Mouse (Mus musculus): ENCODE measurements at regions not wholly inside any gene's neighbourhood (a gene's known extent, or its start where the extent isn't known, plus 50 kb on each side); places are given as distances from the start of the nearest gene placed in this dataset.

- ATAC-seq (replicated peaks in 1 of 2; ENCODE audit: insufficient read depth in 1 of 2, low FRiP score in 2 of 2, low TSS enrichment in 1 of 2, low read depth in 1 of 2, poor library complexity in 2 of 2, severe bottlenecking in 2 of 2), result no peak
These were observed 448.5 kb downstream of the Tmtc2 start for GRCm38 (mm10) chr10:105125736-105126135.

- no peak for ATAC-seq (replicated peaks in 1 of 2; ENCODE audit: insufficient read depth in 1 of 2, low FRiP score in 2 of 2, low TSS enrichment in 1 of 2, low read depth in 1 of 2, poor library complexity in 2 of 2, severe bottlenecking in 2 of 2)
These were observed 454.0 kb downstream of the Tmtc2 start for GRCm38 (mm10) chr10:105120229-105120628.

- ATAC-seq (replicated peaks in 1 of 2; ENCODE audit: insufficient read depth in 1 of 2, low FRiP score in 2 of 2, low TSS enrichment in 1 of 2, low read depth in 1 of 2, poor library complexity in 2 of 2, severe bottlenecking in 2 of 2), result no peak
These were observed 458.1 kb downstream of the Tmtc2 start for GRCm38 (mm10) chr10:105116138-105116537.

GRCm38 (mm10) chr10:105114927-105115326, 459.3 kb downstream of the Tmtc2 start:
- ATAC-seq (replicated peaks in 1 of 2; ENCODE audit: insufficient read depth in 1 of 2, low FRiP score in 2 of 2, low TSS enrichment in 1 of 2, low read depth in 1 of 2, poor library complexity in 2 of 2, severe bottlenecking in 2 of 2), result peak; percentile 71 to 84

- no peak for ATAC-seq (replicated peaks in 1 of 2; ENCODE audit: insufficient read depth in 1 of 2, low FRiP score in 2 of 2, low TSS enrichment in 1 of 2, low read depth in 1 of 2, poor library complexity in 2 of 2, severe bottlenecking in 2 of 2)
These were observed 464.0 kb downstream of the Tmtc2 start for GRCm38 (mm10) chr10:105110247-105110646.

- ATAC-seq (replicated peaks in 1 of 2; ENCODE audit: insufficient read depth in 1 of 2, low FRiP score in 2 of 2, low TSS enrichment in 1 of 2, low read depth in 1 of 2, poor library complexity in 2 of 2, severe bottlenecking in 2 of 2), result no peak
These were observed 477.3 kb downstream of the Tmtc2 start for GRCm38 (mm10) chr10:105097045-105097331.

GRCm38 (mm10) chr10:105096323-105097044, 477.8 kb downstream of the Tmtc2 start:
- no peak for ATAC-seq (replicated peaks in 1 of 2; ENCODE audit: insufficient read depth in 1 of 2, low FRiP score in 2 of 2, low TSS enrichment in 1 of 2, low read depth in 1 of 2, poor library complexity in 2 of 2, severe bottlenecking in 2 of 2)

- ATAC-seq (replicated peaks in 1 of 2; ENCODE audit: insufficient read depth in 1 of 2, low FRiP score in 2 of 2, low TSS enrichment in 1 of 2, low read depth in 1 of 2, poor library complexity in 2 of 2, severe bottlenecking in 2 of 2), result no peak
These were observed 478.5 kb downstream of the Tmtc2 start for GRCm38 (mm10) chr10:105095800-105096199.

GRCm38 (mm10) chr10:105076892-105077291, 497.4 kb downstream of the Tmtc2 start:
- no peak for ATAC-seq (replicated peaks in 1 of 2; ENCODE audit: insufficient read depth in 1 of 2, low FRiP score in 2 of 2, low TSS enrichment in 1 of 2, low read depth in 1 of 2, poor library complexity in 2 of 2, severe bottlenecking in 2 of 2)

GRCm38 (mm10) chr10:105034711-105035386, 539.4 kb downstream of the Tmtc2 start:
- no peak for ATAC-seq (replicated peaks in 1 of 2; ENCODE audit: insufficient read depth in 1 of 2, low FRiP score in 2 of 2, low TSS enrichment in 1 of 2, low read depth in 1 of 2, poor library complexity in 2 of 2, severe bottlenecking in 2 of 2)

- no peak for ATAC-seq (replicated peaks in 1 of 2; ENCODE audit: insufficient read depth in 1 of 2, low FRiP score in 2 of 2, low TSS enrichment in 1 of 2, low read depth in 1 of 2, poor library complexity in 2 of 2, severe bottlenecking in 2 of 2)
These were observed 553.7 kb downstream of the Tmtc2 start for GRCm38 (mm10) chr10:105020471-105021120.

- ATAC-seq (replicated peaks in 1 of 2; ENCODE audit: insufficient read depth in 1 of 2, low FRiP score in 2 of 2, low TSS enrichment in 1 of 2, low read depth in 1 of 2, poor library complexity in 2 of 2, severe bottlenecking in 2 of 2), result no peak
These were observed 554.3 kb downstream of the Tmtc2 start for GRCm38 (mm10) chr10:105019774-105020470.

All from hematopoietic stem cell, adult 5-6 weeks (primary cell).